In the genomic region with DNA sequence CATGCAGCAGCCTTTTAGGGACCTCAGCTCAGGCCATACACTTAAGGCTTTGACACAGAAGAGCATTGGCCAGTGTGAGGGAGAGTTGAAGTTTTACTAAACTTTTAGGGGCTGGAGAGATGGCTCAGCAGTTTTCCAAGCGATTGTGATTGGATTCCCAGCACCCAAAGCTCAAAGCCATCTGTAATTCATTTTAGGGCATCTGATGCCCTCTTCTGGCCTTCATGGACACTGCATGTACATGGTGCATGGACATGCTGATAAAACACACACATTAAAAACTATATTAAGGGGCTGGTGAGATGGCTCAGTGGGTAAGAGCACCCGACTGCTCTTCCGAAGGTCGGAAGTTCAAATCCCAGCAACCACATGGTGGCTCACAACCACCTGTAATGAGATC, we compare ENCODE assay signal across 9 mouse cellular contexts. TPM values are rescaled to one million over a fixed set of nuclear protein-coding genes. Genes with fewer than 3 reads are reported as not detected.
DNase-seq lines count a peak whose midpoint lies in the region; ATAC-seq and TF ChIP-seq lines count a peak whose summit lies in the region.
"Had no signal": no experiment of that assay in that cellular context is flagged by ENCODE, and none has a peak within 500 bp of the region (broad histone marks: within the 10 kb centered on the region; RNA-seq: fewer than 3 reads in every experiment).

No protein-coding gene starts in this region.

- H3K36me3 ChIP-seq in stomach, postnatal 0 days (ENCODE audit: control insufficient read depth, insufficient read depth, low read length): no peaks in the 10 kb centered on the region
- H3K36me3 ChIP-seq: lung, embryonic 15.5 days had no signal

- H3K4me2 ChIP-seq in stomach, postnatal 0 days (replicated peaks; ENCODE audit: low read depth): no peak overlapping the region
- H3K4me2 ChIP-seq: lung, embryonic 15.5 days had no signal

- no peaks in the 10 kb centered on the region for H3K4me1 ChIP-seq in stomach, postnatal 0 days (replicated peaks; ENCODE audit: control insufficient read depth, insufficient read depth)
- H3K4me1 ChIP-seq: lung, embryonic 15.5 days had no signal

- peak; percentile 71 for TF ChIP-seq CTCF in stomach, postnatal 0 days (IDR thresholded peaks at IDR 0.05; ENCODE audit: low read depth)

- no peaks in the 10 kb centered on the region for H3K27me3 ChIP-seq in stomach, postnatal 0 days (ENCODE audit: control insufficient read depth, insufficient read depth, low read length)
- H3K27me3 ChIP-seq: lung, embryonic 15.5 days had no signal

- ATAC-seq in stomach, postnatal 0 days (ENCODE audit: low FRiP score, low TSS enrichment): no peak

- DNase-seq in heart, adult 18-20 months: peak; percentile 45 to 78
- DNase-seq in heart, adult 11 months: no peak
- DNase-seq in urinary bladder, postnatal 14 days (ENCODE audit: low spot score): peak; percentile 56
- no peak for DNase-seq in urinary bladder, postnatal 10 days (ENCODE audit: low spot score)
- peak; percentile 62 for DNase-seq in heart, postnatal 4 days
- no peak for DNase-seq in stomach, postnatal 0 days (ENCODE audit: low spot score)
- no peak for DNase-seq in neural tube, embryonic 10.5 days (ENCODE audit: extremely low spot score, low spot score)
- no peak for DNase-seq in gastrocnemius, postnatal 14 days

- WGBS in stomach, postnatal 0 days: 71% methylated on average over 4 of the region's 4 CpGs

- no peak overlapping the region for H3K9ac ChIP-seq in stomach, postnatal 0 days (ENCODE audit: low read length)
- H3K9ac ChIP-seq: lung, embryonic 15.5 days had no signal

- no peak overlapping the region for H3K4me3 ChIP-seq in stomach, postnatal 0 days (ENCODE audit: low read depth, low read length)
- H3K4me3 ChIP-seq: lung, embryonic 15.5 days had no signal

- 0 out of 2 replicates have a peak, but pooled peaks cover 4% of the 10 kb centered on the region for H3K9me3 ChIP-seq in stomach, postnatal 0 days (ENCODE audit: control insufficient read depth, low read length)
- H3K9me3 ChIP-seq: lung, embryonic 15.5 days had no signal

- no peak overlapping the region for H3K27ac ChIP-seq in stomach, postnatal 0 days (replicated peaks)
- H3K27ac ChIP-seq: lung, embryonic 15.5 days had no signal

- intact Hi-C loops in gastrocnemius, postnatal 14 days (cut with DNase I; ENCODE audit: low total_unique reads): loop anchor here (2.0 kb wide), 1 partner anchor 60 kb away; no protein-coding TSS in a partner anchor

- no peak for TF ChIP-seq EP300 in stomach, postnatal 0 days (optimal IDR thresholded peaks at IDR 0.05)

RNA-seq across cellular contexts. Expression of a gene that starts 4.8 kb away (rescaled TPM):
- total RNA-seq in heart, adult 18-20 months (2021): 1 to 10 TPM; 1.2 to 1.6 TPM
- total RNA-seq in heart, postnatal 4 days (2021): 1 to 10 TPM; 6.3 to 7.9 TPM
- 8.8 and 10.6 TPM in 2 replicates for polyA plus RNA-seq in stomach, postnatal 0 days (2015; fragmentation: Nextera tagmentation; extraction: Ambion mirVana)
- 1 to 10 TPM in 1 of 2 experiments, under 1 TPM in 1; 0.96 to 1.2 TPM for total RNA-seq in gastrocnemius, postnatal 14 days (2021)

RNA-seq across cellular contexts. Expression of a gene that starts 37.8 kb away (rescaled TPM):
- total RNA-seq in heart, adult 18-20 months (2021): 1 to 10 TPM; 1.3 to 1.5 TPM
- 1 to 10 TPM; 7.0 to 7.1 TPM for total RNA-seq in heart, postnatal 4 days (2021)
- 2.1 and 2.4 TPM in 2 replicates for polyA plus RNA-seq in stomach, postnatal 0 days (2015; fragmentation: Nextera tagmentation; extraction: Ambion mirVana)
- total RNA-seq in gastrocnemius, postnatal 14 days (2021): 1 to 10 TPM; 1.1 to 1.2 TPM

Comparison
In these comparisons a context has a peak if more than half of its experiments do, and no peak if none do; other contexts are left out.
1. DNase-seq: peak in heart, adult 18-20 months (2 of 2), urinary bladder, postnatal 14 days (single experiment) and heart, postnatal 4 days (single experiment); none in heart, adult 11 months (single experiment), urinary bladder, postnatal 10 days (single experiment), stomach, postnatal 0 days (single experiment), neural tube, embryonic 10.5 days (single experiment) and gastrocnemius, postnatal 14 days (single experiment).